Mouse (Mus musculus): ENCODE data around the gene 4930404N11Rik. TPM values are rescaled to one million over a fixed set of nuclear protein-coding genes. Genes with fewer than 3 reads are reported as not detected.

The 4930404N11Rik gene
- polyA plus RNA-seq, 1 experiment from 2014 or later: 0.86 TPM

DNA sequence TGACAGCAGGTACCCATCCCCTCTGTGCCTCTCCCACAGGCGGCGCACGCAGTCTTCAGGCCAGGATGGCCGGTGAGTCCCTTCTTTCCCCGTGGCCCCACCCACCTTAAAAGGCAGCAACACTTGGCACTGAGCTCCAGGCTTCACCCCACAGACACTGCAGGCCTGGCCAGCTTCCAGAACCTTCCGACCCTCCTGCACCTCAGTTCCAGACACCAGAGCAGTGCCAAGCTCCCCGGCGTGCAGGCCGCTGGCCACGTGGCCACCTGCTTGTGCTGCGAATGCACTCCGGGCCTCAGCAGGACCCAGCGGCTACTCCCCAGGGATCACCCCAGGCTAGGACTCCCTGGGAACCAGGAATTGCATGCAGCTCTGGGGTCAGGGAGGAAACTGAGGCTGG, 52.0 kb downstream of the 4930404N11Rik start:
- ATAC-seq: no peak
- 93% methylated on average over 13 of the region's 13 CpGs for WGBS

More for the DNA sequence above, 52.0 kb downstream of the 4930404N11Rik start:
- Histone ChIP-seq H3K36me3 (ENCODE audit: control insufficient read depth, insufficient read depth) (peaks cover 40% of the 10 kb centered on the region), H3K9me3 (ENCODE audit: control insufficient read depth, low read length) (no peaks in the 10 kb centered on the region), H3K4me2 (ENCODE audit: low read length) (no peak overlapping the region), H3K4me1 (replicated peaks; ENCODE audit: control insufficient read depth, insufficient read depth, low read length) (0 out of 2 replicates have a peak, but pooled peaks cover under 1% of the 10 kb centered on the region), H3K4me3 (replicated peaks; ENCODE audit: low read length) (no peak overlapping the region), H3K9ac (replicated peaks; ENCODE audit: low read depth, low read length) (no peak overlapping the region), H3K27me3 (replicated peaks; ENCODE audit: control insufficient read depth, insufficient read depth, low read length) (no peaks in the 10 kb centered on the region), H3K27ac (ENCODE audit: low read length) (no peak overlapping the region)

Small RNAs within 50 kb of the gene (microRNA-seq; reads per million reads assigned to microRNA genes)
- gene Mir6913: not detected

Other genes starting within 250 kb of the 4930404N11Rik start
- 11.6 and 11.8 TPM in 2 replicates for gene Zbtb7a, start 230.6 kb downstream of the 4930404N11Rik start, polyA plus RNA-seq (2015; fragmentation: Nextera tagmentation; extraction: Ambion mirVana)
- 48.5 and 62.7 TPM in 2 replicates for gene Pias4, start 197.9 kb downstream of the 4930404N11Rik start, polyA plus RNA-seq (2015; fragmentation: Nextera tagmentation; extraction: Ambion mirVana)
- gene Eef2, start 189.2 kb downstream of the 4930404N11Rik start, polyA plus RNA-seq (2015; fragmentation: Nextera tagmentation; extraction: Ambion mirVana): 652 and 674 TPM in 2 replicates
- gene Dapk3, start 182.8 kb downstream of the 4930404N11Rik start, polyA plus RNA-seq (2015; fragmentation: Nextera tagmentation; extraction: Ambion mirVana): 55.1 and 56.9 TPM in 2 replicates
- gene 4930442H23Rik, start 182.0 kb downstream of the 4930404N11Rik start, polyA plus RNA-seq (2015; fragmentation: Nextera tagmentation; extraction: Ambion mirVana): not detected in 2 replicates
- gene Nmrk2, start 163.8 kb downstream of the 4930404N11Rik start, polyA plus RNA-seq (2015; fragmentation: Nextera tagmentation; extraction: Ambion mirVana): 0.11 TPM in 1 of 2 replicates, not detected in the other
- 81.4 and 94.9 TPM in 2 replicates for gene Atcay, start 135.0 kb downstream of the 4930404N11Rik start, polyA plus RNA-seq (2015; fragmentation: Nextera tagmentation; extraction: Ambion mirVana)
- gene Zfr2, start 132.7 kb downstream of the 4930404N11Rik start, polyA plus RNA-seq (2015; fragmentation: Nextera tagmentation; extraction: Ambion mirVana): 18.4 and 24.0 TPM in 2 replicates
- 28.8 and 44.2 TPM in 2 replicates for gene Matk, start 112.9 kb downstream of the 4930404N11Rik start, polyA plus RNA-seq (2015; fragmentation: Nextera tagmentation; extraction: Ambion mirVana)
- gene Mrpl54, start 98.9 kb downstream of the 4930404N11Rik start, polyA plus RNA-seq (2015; fragmentation: Nextera tagmentation; extraction: Ambion mirVana): 84.0 and 90.1 TPM in 2 replicates
- gene Apba3, start 98.9 kb downstream of the 4930404N11Rik start, polyA plus RNA-seq (2015; fragmentation: Nextera tagmentation; extraction: Ambion mirVana): 39.1 and 41.6 TPM in 2 replicates
- 7.3 and 8.3 TPM in 2 replicates for gene Tjp3, start 74.2 kb downstream of the 4930404N11Rik start, polyA plus RNA-seq (2015; fragmentation: Nextera tagmentation; extraction: Ambion mirVana)
- gene Pip5k1c, start 72.9 kb downstream of the 4930404N11Rik start, polyA plus RNA-seq (2015; fragmentation: Nextera tagmentation; extraction: Ambion mirVana): 138 and 143 TPM in 2 replicates
- 36.8 and 38.3 TPM in 2 replicates for gene Cactin, start 44.7 kb downstream of the 4930404N11Rik start, polyA plus RNA-seq (2015; fragmentation: Nextera tagmentation; extraction: Ambion mirVana)
- gene Tbxa2r, start 37.1 kb downstream of the 4930404N11Rik start, polyA plus RNA-seq (2015; fragmentation: Nextera tagmentation; extraction: Ambion mirVana): 3.6 and 4.9 TPM in 2 replicates
- not detected in 2 replicates for gene Gipc3, start 22.6 kb downstream of the 4930404N11Rik start, polyA plus RNA-seq (2015; fragmentation: Nextera tagmentation; extraction: Ambion mirVana)
- gene Hmg20b, start 15.3 kb downstream of the 4930404N11Rik start, polyA plus RNA-seq (2015; fragmentation: Nextera tagmentation; extraction: Ambion mirVana): 33.4 and 34.2 TPM in 2 replicates
- gene Mfsd12, start 8.3 kb downstream of the 4930404N11Rik start, polyA plus RNA-seq (2015; fragmentation: Nextera tagmentation; extraction: Ambion mirVana): 11.4 and 11.5 TPM in 2 replicates
- 121 and 133 TPM in 2 replicates for gene Fzr1, start 12.7 kb upstream of the 4930404N11Rik start, polyA plus RNA-seq (2015; fragmentation: Nextera tagmentation; extraction: Ambion mirVana)
- gene Dohh, start 18.6 kb upstream of the 4930404N11Rik start, polyA plus RNA-seq (2015; fragmentation: Nextera tagmentation; extraction: Ambion mirVana): 86.0 and 91.0 TPM in 2 replicates
- gene Gm48551, start 18.6 kb upstream of the 4930404N11Rik start, polyA plus RNA-seq (2015; fragmentation: Nextera tagmentation; extraction: Ambion mirVana): 6.2 and 8.8 TPM in 2 replicates
- gene Gm48552, start 23.2 kb upstream of the 4930404N11Rik start, polyA plus RNA-seq (2015; fragmentation: Nextera tagmentation; extraction: Ambion mirVana): 1.0 and 2.2 TPM in 2 replicates
- 1.2 and 1.8 TPM in 2 replicates for gene Smim24, start 27.2 kb upstream of the 4930404N11Rik start, polyA plus RNA-seq (2015; fragmentation: Nextera tagmentation; extraction: Ambion mirVana)
- 25.4 and 27.0 TPM in 2 replicates for gene Nfic, start 89.8 kb upstream of the 4930404N11Rik start, polyA plus RNA-seq (2015; fragmentation: Nextera tagmentation; extraction: Ambion mirVana)
- 75.3 and 93.0 TPM in 2 replicates for gene Celf5, start 116.9 kb upstream of the 4930404N11Rik start, polyA plus RNA-seq (2015; fragmentation: Nextera tagmentation; extraction: Ambion mirVana)
- 70.4 and 80.9 TPM in 2 replicates for gene Ncln, start 130.6 kb upstream of the 4930404N11Rik start, polyA plus RNA-seq (2015; fragmentation: Nextera tagmentation; extraction: Ambion mirVana)
- 0.40 and 0.53 TPM in 2 replicates for gene S1pr4, start 134.3 kb upstream of the 4930404N11Rik start, polyA plus RNA-seq (2015; fragmentation: Nextera tagmentation; extraction: Ambion mirVana)
- 0.42 and 0.76 TPM in 2 replicates for gene Gna15, start 158.4 kb upstream of the 4930404N11Rik start, polyA plus RNA-seq (2015; fragmentation: Nextera tagmentation; extraction: Ambion mirVana)
- 106 and 112 TPM in 2 replicates for gene Gna11, start 179.4 kb upstream of the 4930404N11Rik start, polyA plus RNA-seq (2015; fragmentation: Nextera tagmentation; extraction: Ambion mirVana)
- gene Aes, start 193.7 kb upstream of the 4930404N11Rik start, polyA plus RNA-seq (2015; fragmentation: Nextera tagmentation; extraction: Ambion mirVana): 632 and 683 TPM in 2 replicates
- 27.1 and 32.6 TPM in 2 replicates for gene Tle2, start 208.7 kb upstream of the 4930404N11Rik start, polyA plus RNA-seq (2015; fragmentation: Nextera tagmentation; extraction: Ambion mirVana)
- 3.5 and 3.7 TPM in 2 replicates for gene Tle6, start 235.3 kb upstream of the 4930404N11Rik start, polyA plus RNA-seq (2015; fragmentation: Nextera tagmentation; extraction: Ambion mirVana)
- 2.7 and 3.4 TPM in 2 replicates for gene BC025920, start 240.5 kb upstream of the 4930404N11Rik start, polyA plus RNA-seq (2015; fragmentation: Nextera tagmentation; extraction: Ambion mirVana)

Data from forebrain, embryonic 16.5 days (tissue).